ENCODE assay signal across 8 mouse cellular contexts in genomic region chr19:46347936-46348668, GRCm38 (mm10). TPM values are rescaled to one million over a fixed set of nuclear protein-coding genes. Genes with fewer than 3 reads are reported as not detected.
DNase-seq lines count a peak whose midpoint lies in the region; ATAC-seq and TF ChIP-seq lines count a peak whose summit lies in the region.

No protein-coding gene starts in this region.

- no peaks in the 10 kb centered on the region for H3K36me3 ChIP-seq in kidney, embryonic 14.5 days (ENCODE audit: control insufficient read depth, insufficient read depth, low read length)
- no peaks in the 10 kb centered on the region for H3K36me3 ChIP-seq in hindbrain, embryonic 14.5 days (replicated peaks; ENCODE audit: control insufficient read depth, insufficient read depth)
- no peaks in the 10 kb centered on the region for H3K36me3 ChIP-seq in midbrain, embryonic 13.5 days

- H3K27me3 ChIP-seq in kidney, embryonic 14.5 days (ENCODE audit: control insufficient read depth, insufficient read depth, low read length): no peaks in the 10 kb centered on the region
- H3K27me3 ChIP-seq in hindbrain, embryonic 14.5 days (ENCODE audit: control insufficient read depth, insufficient read depth, low read length): peaks cover 5% of the 10 kb centered on the region; the same call in 1 of the 2 replicates
- peaks cover 46% of the 10 kb centered on the region for H3K27me3 ChIP-seq in midbrain, embryonic 13.5 days

- no peaks in the 10 kb centered on the region for H3K9me3 ChIP-seq in kidney, embryonic 14.5 days (ENCODE audit: control insufficient read depth, low read length)
- no peaks in the 10 kb centered on the region for H3K9me3 ChIP-seq in hindbrain, embryonic 14.5 days (ENCODE audit: control insufficient read depth, low read length)
- no peaks in the 10 kb centered on the region for H3K9me3 ChIP-seq in midbrain, embryonic 13.5 days

- H3K4me1 ChIP-seq in kidney, embryonic 14.5 days (ENCODE audit: control insufficient read depth, insufficient read depth, low read length): peaks cover 9% of the 10 kb centered on the region; the same call in 1 of the 2 replicates
- H3K4me1 ChIP-seq in bone marrow, adult 2 months (ENCODE audit: control insufficient read depth, insufficient read depth, low read length): peaks cover 4% of the 10 kb centered on the region
- H3K4me1 ChIP-seq in hindbrain, embryonic 14.5 days (replicated peaks; ENCODE audit: control insufficient read depth, insufficient read depth, low read length): peaks cover 7% of the 10 kb centered on the region; the same call in 1 of the 2 replicates
- peaks cover 21% of the 10 kb centered on the region for H3K4me1 ChIP-seq in midbrain, embryonic 13.5 days (replicated peaks)

- no peak for TF ChIP-seq POLR2A in bone marrow, adult 2 months (IDR thresholded peaks at IDR 0.05; ENCODE audit: borderline replicate concordance, control insufficient read depth, low read depth, low read length)

- DNase-seq in kidney, adult 8-10 months: no peak
- peak; percentile 53 for DNase-seq in hindbrain, embryonic 14.5 days (ENCODE audit: low spot score)
- DNase-seq in adrenal gland, postnatal 25 days: no peak
- no peak for DNase-seq in ovary, postnatal 36 days (ENCODE audit: low spot score)
- DNase-seq in adrenal gland, postnatal 14 days: no peak

- 0 out of 2 replicates have a peak, but pooled peaks have one; percentile 4 for ATAC-seq in kidney, embryonic 14.5 days (ENCODE audit: low FRiP score, low TSS enrichment)
- no peak for ATAC-seq in hindbrain, embryonic 14.5 days (ENCODE audit: low FRiP score)
- peak; percentile 43 for ATAC-seq in midbrain, embryonic 13.5 days

- H3K27ac ChIP-seq in kidney, embryonic 14.5 days (ENCODE audit: low read depth, low read length): peak overlapping the region; percentile 74; the same call in 1 of the 2 replicates
- H3K27ac ChIP-seq in bone marrow, adult 2 months (ENCODE audit: control insufficient read depth, insufficient read depth, low read depth, low read length, poor library complexity): peak overlapping the region; percentile 67
- H3K27ac ChIP-seq in hindbrain, embryonic 14.5 days: peak overlapping the region; percentile 94
- peak overlapping the region; percentile 91 for H3K27ac ChIP-seq in midbrain, embryonic 13.5 days

- peak overlapping the region; percentile 96 for H3K4me2 ChIP-seq in kidney, embryonic 14.5 days (replicated peaks; ENCODE audit: low read depth, low read length)
- H3K4me2 ChIP-seq in hindbrain, embryonic 14.5 days (replicated peaks): peak overlapping the region; percentile 83
- H3K4me2 ChIP-seq in midbrain, embryonic 13.5 days (replicated peaks): peak overlapping the region; percentile 93

- TF ChIP-seq CTCF in bone marrow, adult 2 months (IDR thresholded peaks at IDR 0.05; ENCODE audit: control insufficient read depth, insufficient read depth, low read length): no peak

- peak overlapping the region; percentile 69 for H3K4me3 ChIP-seq in kidney, embryonic 14.5 days (ENCODE audit: low read length)
- H3K4me3 ChIP-seq in bone marrow, adult 2 months (replicated peaks; ENCODE audit: control insufficient read depth, low read depth, low read length): peak overlapping the region; percentile 67
- H3K4me3 ChIP-seq in hindbrain, embryonic 14.5 days (replicated peaks; ENCODE audit: low read length): peak overlapping the region; percentile 63
- peak overlapping the region; percentile 68 for H3K4me3 ChIP-seq in midbrain, embryonic 13.5 days (replicated peaks)

- 30% methylated on average over 14 of the region's 14 CpGs for WGBS in kidney, embryonic 14.5 days
- 22% methylated on average over 14 of the region's 14 CpGs for WGBS in bone marrow, adult 2 months
- 30% methylated on average over 14 of the region's 14 CpGs for WGBS in hindbrain, embryonic 14.5 days
- WGBS in midbrain, embryonic 13.5 days: 31% methylated on average over 14 of the region's 14 CpGs

- H3K9ac ChIP-seq in kidney, embryonic 14.5 days (ENCODE audit: low read depth, low read length): peak overlapping the region; percentile 84
- peak overlapping the region; percentile 87 for H3K9ac ChIP-seq in hindbrain, embryonic 14.5 days
- peak overlapping the region; percentile 77 for H3K9ac ChIP-seq in midbrain, embryonic 13.5 days (replicated peaks)

RNA-seq across cellular contexts. Expression of gene 2310034G01Rik, which starts 2.0 kb away (rescaled TPM):
- polyA plus RNA-seq in kidney, embryonic 14.5 days (2014; fragmentation: Nextera tagmentation; extraction: Ambion mirVana): 2.7 and 3.5 TPM in 2 replicates
- polyA plus RNA-seq in bone marrow, adult 2 months (2011; ENCODE audit: insufficient read depth, insufficient read length, low replicate concordance, missing spikeins): 1.1 TPM in 1 of 2 replicates, not detected in the other
- 2.5 and 2.8 TPM in 2 replicates for polyA plus RNA-seq in hindbrain, embryonic 14.5 days (2014; fragmentation: Nextera tagmentation; extraction: Ambion mirVana)
- polyA plus RNA-seq in midbrain, embryonic 13.5 days (2015; fragmentation: Nextera tagmentation; extraction: Ambion mirVana): 1.7 TPM in 2 replicates
- 1.2 TPM in 1 of 2 replicates, not detected in the other for total RNA-seq in adrenal gland, postnatal 25 days (2021)
- 0.38 and 0.74 TPM in 2 replicates for total RNA-seq in adrenal gland, postnatal 14 days (2021)

RNA-seq across cellular contexts. Expression of gene Mfsd13a, which starts 7.2 kb away (rescaled TPM):
- polyA plus RNA-seq in kidney, embryonic 14.5 days (2014; fragmentation: Nextera tagmentation; extraction: Ambion mirVana): 7.9 and 10.8 TPM in 2 replicates
- polyA plus RNA-seq in bone marrow, adult 2 months (2011; ENCODE audit: insufficient read depth, insufficient read length, low replicate concordance, missing spikeins): 5.1 and 14.9 TPM in 2 replicates
- 9.9 and 10.0 TPM in 2 replicates for polyA plus RNA-seq in hindbrain, embryonic 14.5 days (2014; fragmentation: Nextera tagmentation; extraction: Ambion mirVana)
- 7.8 and 9.2 TPM in 2 replicates for polyA plus RNA-seq in midbrain, embryonic 13.5 days (2015; fragmentation: Nextera tagmentation; extraction: Ambion mirVana)
- 6.3 and 8.8 TPM in 2 replicates for total RNA-seq in adrenal gland, postnatal 25 days (2021)
- 5.1 and 5.4 TPM in 2 replicates for total RNA-seq in adrenal gland, postnatal 14 days (2021)

RNA-seq across cellular contexts. Expression of gene Cuedc2, which starts 9.6 kb away (rescaled TPM):
- 164 and 165 TPM in 2 replicates for polyA plus RNA-seq in kidney, embryonic 14.5 days (2014; fragmentation: Nextera tagmentation; extraction: Ambion mirVana)
- 74.9 and 161 TPM in 2 replicates for polyA plus RNA-seq in bone marrow, adult 2 months (2011; ENCODE audit: insufficient read depth, insufficient read length, low replicate concordance, missing spikeins)
- 318 and 321 TPM in 2 replicates for polyA plus RNA-seq in hindbrain, embryonic 14.5 days (2014; fragmentation: Nextera tagmentation; extraction: Ambion mirVana)
- polyA plus RNA-seq in midbrain, embryonic 13.5 days (2015; fragmentation: Nextera tagmentation; extraction: Ambion mirVana): 290 TPM in 2 replicates
- total RNA-seq in adrenal gland, postnatal 25 days (2021): 64.1 and 81.8 TPM in 2 replicates
- 71.8 and 77.5 TPM in 2 replicates for total RNA-seq in adrenal gland, postnatal 14 days (2021)

RNA-seq across cellular contexts. Expression of gene Fbxl15, which starts 20.1 kb away (rescaled TPM):
- 14.2 and 18.2 TPM in 2 replicates for polyA plus RNA-seq in kidney, embryonic 14.5 days (2014; fragmentation: Nextera tagmentation; extraction: Ambion mirVana)
- polyA plus RNA-seq in bone marrow, adult 2 months (2011; ENCODE audit: insufficient read depth, insufficient read length, low replicate concordance, missing spikeins): 1.2 and 3.0 TPM in 2 replicates
- 45.5 and 49.1 TPM in 2 replicates for polyA plus RNA-seq in hindbrain, embryonic 14.5 days (2014; fragmentation: Nextera tagmentation; extraction: Ambion mirVana)
- 40.8 and 44.2 TPM in 2 replicates for polyA plus RNA-seq in midbrain, embryonic 13.5 days (2015; fragmentation: Nextera tagmentation; extraction: Ambion mirVana)
- 9.8 and 13.4 TPM in 2 replicates for total RNA-seq in adrenal gland, postnatal 25 days (2021)
- 8.2 and 8.7 TPM in 2 replicates for total RNA-seq in adrenal gland, postnatal 14 days (2021)

RNA-seq across cellular contexts. Expression of gene Psd, which starts 21.1 kb away (rescaled TPM):
- 1.7 and 1.8 TPM in 2 replicates for polyA plus RNA-seq in kidney, embryonic 14.5 days (2014; fragmentation: Nextera tagmentation; extraction: Ambion mirVana)
- polyA plus RNA-seq in bone marrow, adult 2 months (2011; ENCODE audit: insufficient read depth, insufficient read length, low replicate concordance, missing spikeins): 1.1 and 4.8 TPM in 2 replicates
- 131 and 152 TPM in 2 replicates for polyA plus RNA-seq in hindbrain, embryonic 14.5 days (2014; fragmentation: Nextera tagmentation; extraction: Ambion mirVana)
- polyA plus RNA-seq in midbrain, embryonic 13.5 days (2015; fragmentation: Nextera tagmentation; extraction: Ambion mirVana): 61.7 and 69.0 TPM in 2 replicates
- 8.6 and 12.7 TPM in 2 replicates for total RNA-seq in adrenal gland, postnatal 25 days (2021)
- total RNA-seq in adrenal gland, postnatal 14 days (2021): 6.0 and 9.3 TPM in 2 replicates
